Mouse (Mus musculus) olfactory bulb, adult 2 months (tissue): ENCODE data around the gene Trafd1.

Source experiments
- CTCF ChIP-seq: fragments of 200-500 bp; IDR thresholded peaks from 2 replicates; pipeline ENCODE4 v1.5.1; 2012; ENCODE audit warnings: low read depth, mild to moderate bottlenecking, low read length, moderate library complexity; ENCODE audit not compliant: insufficient read depth
- POLR2A ChIP-seq: fragments of 200-500 bp; IDR thresholded peaks from 2 replicates; pipeline ENCODE4 v1.6.1; 2012; ENCODE audit warnings: mild to moderate bottlenecking, low read depth, low read length, moderate library complexity; ENCODE audit not compliant: insufficient read depth

- no peak for TF ChIP-seq POLR2A
- TF ChIP-seq CTCF, result no peak
Observed at GRCm38 (mm10) chr5:121386120-121386909, 883 bp upstream of the Trafd1 start.
